Mouse (Mus musculus) ES-E14 (cell line): Measurements from ENCODE around the gene Arglu1.

Experiments
- HCFC1 ChIP-seq: IDR thresholded peaks from 2 replicates; pipeline ENCODE4 v1.6.1; 2012; ENCODE audit warnings: low read length, inconsistent platforms, borderline replicate concordance; ENCODE audit not compliant: insufficient read depth
- MAFK ChIP-seq: IDR thresholded peaks from 2 replicates; pipeline ENCODE4 v1.6.1; 2014; ENCODE audit warnings: mild to moderate bottlenecking, low read depth, low read length, inconsistent platforms; ENCODE audit not compliant: insufficient read depth
- ZC3H11A ChIP-seq: IDR thresholded peaks from 2 replicates; pipeline ENCODE4 v1.6.1; 2012; ENCODE audit warnings: low read depth, mild to moderate bottlenecking, inconsistent platforms, low read length, borderline replicate concordance

- no peak for TF ChIP-seq MAFK
- no peak for TF ChIP-seq HCFC1
- no peak for TF ChIP-seq ZC3H11A
Measured at GRCm38 (mm10) chr8:8644160-8644915, 46.0 kb downstream of the Arglu1 start.
